Mouse (Mus musculus): ENCODE measurements at regions not wholly inside any gene's neighbourhood (a gene's known extent, or its start where the extent isn't known, plus 50 kb on each side); places are given as distances from the start of the nearest gene placed in this dataset.

DNA sequence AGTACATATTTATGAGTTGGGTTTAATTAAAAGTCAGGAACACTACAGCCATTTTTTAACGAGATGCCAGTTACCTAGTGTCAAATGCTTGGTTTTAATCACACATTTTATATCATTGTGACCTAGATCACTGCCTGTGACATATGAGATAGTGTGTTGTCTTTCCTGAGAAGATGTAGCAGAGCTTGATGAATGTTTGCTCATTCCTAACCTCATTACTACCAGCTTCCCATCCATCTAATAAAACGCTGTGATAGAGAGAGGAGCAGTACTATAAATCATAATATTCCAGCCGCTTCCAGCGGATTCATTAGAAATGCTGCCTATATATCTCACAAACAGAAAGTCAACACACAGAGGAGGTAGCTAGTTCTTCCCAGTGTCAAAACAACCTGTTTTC, 163.6 kb downstream of the Aldoart1 start:
- no peak for DNase-seq

DNA sequence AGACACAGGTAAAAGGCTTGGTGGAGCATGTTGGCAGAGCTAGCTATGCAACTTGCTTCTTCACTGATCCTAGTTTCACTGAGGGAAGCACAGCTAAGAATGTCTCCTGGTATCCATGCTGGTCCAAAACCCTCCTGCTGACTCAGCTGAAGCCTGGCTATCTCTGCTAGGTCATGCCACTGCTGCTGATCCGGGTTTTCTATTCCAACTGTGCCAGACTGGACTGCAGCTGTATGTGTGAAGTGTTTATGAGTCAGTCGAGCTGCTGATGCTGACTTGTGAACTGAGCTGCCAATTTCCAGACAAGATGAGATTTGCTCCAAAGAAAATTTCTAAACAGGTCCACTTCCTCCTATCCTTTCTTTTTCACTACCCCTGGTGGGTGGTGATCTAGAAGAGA, 178.4 kb downstream of the Aldoart1 start:
- DNase-seq: no peak

DNA sequence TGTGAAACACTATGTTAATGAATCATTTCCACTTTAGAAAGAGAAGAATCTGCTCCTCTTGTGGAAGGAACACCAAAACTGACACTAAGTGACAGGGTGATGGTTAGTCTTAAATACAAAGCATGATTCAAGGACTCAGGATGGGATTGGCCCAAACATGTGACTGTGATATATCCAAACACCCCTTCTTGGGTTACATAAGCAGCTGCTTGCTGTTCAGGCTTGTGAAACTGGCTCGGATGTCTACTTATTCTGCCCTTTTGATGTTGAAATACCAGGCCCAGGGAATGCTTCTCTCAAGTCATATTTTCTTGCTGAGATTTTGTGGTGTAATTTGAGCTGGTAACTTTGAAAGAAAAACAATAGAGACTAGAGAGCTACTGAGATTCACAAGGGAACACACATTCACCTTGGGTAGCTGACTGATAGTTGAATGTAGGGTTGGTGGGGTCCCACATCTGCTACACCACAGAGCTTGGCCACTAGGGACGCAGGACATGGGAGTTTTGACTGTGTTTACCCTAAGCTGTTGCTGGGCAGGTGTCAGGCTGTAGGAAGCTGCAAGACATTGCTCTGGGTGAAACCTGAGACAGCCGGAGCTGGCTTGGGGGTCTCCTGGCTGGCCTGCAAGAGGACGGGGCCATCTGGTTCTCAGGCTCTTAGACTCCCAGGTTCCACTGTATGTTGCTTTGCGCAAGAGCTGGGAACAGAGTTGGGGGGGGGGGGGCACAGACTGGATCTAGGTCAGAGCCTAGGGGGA, 180.6 kb downstream of the Aldoart1 start:
- no peak for DNase-seq

DNA sequence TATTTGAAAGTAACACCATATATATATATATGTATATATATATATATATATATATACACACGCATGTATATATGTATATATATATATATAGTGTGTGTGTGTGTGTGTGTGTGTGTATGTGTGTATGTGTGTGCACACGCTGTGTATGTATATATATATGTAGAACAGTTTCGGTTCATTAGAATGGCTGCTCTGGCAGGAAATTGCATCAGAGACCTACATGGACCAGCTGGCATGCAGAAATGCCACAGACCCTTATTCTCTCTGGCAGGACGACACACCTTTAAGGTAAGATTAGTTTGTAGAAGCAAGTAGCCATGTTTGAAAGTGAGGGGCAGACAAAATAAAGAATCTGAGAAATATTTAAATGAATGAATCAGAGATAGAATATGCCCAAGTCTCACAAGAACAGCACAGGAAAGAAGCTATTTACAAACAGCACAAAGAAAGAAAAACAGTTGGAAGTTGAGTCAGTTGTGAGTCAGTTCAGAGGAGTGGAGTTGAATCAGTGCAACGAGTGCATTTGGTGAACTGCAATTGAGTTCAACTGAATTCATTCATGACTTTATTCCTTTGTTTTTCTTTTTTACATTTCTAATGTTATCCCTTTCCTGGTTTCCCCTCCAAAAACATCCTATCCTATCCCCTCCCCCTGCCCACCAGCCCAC, 182.5 kb downstream of the Aldoart1 start:
- DNase-seq: no peak

DNA sequence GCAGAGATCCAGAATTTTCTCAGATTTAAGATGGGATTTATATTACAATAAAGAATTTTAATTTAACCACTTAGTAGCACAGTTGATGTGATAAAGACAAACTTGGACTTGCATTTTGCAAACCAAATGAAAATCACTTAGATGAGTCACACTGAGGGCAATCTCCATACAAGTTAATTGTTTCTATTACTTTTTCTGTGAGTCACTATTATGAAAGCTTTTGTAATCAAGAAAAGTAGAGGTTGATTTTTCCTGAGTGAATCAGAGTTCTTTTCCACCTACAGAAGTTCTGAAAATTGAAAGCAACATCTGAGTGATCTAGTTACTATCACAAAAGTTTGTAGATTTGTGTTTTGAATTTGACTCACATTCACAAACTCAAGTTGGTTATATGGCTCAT, 188.1 kb downstream of the Aldoart1 start:
- DNase-seq: no peak

DNA sequence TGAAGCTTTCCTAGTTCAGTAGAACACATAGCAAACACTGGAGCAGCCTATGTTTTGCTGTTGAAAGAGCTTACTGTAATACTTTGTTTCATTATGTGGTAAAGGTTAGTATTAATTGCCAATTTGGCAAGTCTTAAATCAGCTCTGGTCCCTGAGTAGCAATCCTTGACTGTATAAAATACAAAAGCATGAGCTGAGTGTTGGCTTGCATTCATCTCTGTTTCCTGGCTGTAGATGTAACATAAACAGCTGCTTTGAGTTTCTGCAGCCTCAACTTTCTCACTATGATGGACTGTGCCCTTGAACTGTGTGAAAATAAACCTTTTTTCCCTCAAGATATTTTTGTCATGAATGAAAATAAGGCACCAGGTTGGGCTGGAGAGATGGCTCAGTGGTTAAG, 190.0 kb downstream of the Aldoart1 start:
- no peak for DNase-seq

DNA sequence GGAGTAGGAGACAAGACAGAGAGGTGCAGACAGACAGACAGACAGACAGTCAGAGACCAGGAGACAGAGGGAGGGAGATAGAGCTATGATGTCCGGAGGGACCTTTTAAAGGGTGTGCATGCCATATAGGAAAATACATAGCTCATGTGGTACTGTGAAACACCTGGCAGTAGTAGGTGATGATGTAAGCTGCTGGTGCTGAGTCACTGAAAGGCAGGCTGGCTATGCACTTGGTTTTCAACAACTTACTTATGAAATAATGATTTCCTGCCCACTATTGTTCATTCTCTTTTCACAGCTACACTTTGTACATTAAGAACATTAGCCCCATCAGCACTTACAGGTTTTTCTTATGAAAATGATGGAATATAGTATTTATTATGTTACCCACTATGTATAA, 196.2 kb downstream of the Aldoart1 start:
- DNase-seq: no peak

DNA sequence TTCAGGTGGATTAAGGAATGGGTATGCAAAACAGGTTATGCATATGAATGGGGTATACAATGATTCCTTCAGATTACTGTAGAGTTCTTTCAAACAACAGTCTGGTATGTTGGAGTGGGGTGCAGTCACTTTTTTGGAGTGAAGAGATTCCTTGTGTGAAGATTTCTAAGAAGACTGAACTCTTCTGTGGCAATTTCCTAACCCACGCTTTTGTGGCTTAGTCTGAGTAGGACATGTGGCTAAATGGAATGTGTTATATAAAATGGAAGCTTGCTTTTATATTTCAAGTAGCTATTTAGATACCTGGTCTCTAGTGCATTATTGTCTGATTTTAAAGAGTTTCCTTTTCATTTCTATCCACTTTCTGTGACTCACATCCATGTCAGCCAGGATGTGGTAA, 205.3 kb downstream of the Aldoart1 start:
- DNase-seq: peak; percentile 5

DNA sequence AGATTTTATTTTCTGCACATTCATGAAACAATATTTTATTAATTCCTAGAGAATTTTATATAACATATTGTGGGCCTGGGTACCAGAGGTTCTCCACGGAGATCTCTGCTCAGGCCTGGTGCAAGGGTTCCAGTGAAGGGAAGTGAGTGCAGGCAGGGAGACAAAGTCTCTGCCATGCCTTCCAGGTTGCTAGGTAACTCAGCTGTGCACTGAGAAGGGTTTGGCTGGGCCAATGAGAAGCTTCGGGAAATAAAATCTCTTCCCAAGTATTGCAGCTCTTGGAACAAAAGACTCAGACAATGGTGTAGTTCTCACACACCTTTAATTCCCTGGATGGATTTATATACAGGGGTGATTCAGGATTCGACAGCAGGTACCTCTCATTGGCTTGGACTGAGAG, 223.0 kb downstream of the Aldoart1 start:
- no peak for DNase-seq

DNA sequence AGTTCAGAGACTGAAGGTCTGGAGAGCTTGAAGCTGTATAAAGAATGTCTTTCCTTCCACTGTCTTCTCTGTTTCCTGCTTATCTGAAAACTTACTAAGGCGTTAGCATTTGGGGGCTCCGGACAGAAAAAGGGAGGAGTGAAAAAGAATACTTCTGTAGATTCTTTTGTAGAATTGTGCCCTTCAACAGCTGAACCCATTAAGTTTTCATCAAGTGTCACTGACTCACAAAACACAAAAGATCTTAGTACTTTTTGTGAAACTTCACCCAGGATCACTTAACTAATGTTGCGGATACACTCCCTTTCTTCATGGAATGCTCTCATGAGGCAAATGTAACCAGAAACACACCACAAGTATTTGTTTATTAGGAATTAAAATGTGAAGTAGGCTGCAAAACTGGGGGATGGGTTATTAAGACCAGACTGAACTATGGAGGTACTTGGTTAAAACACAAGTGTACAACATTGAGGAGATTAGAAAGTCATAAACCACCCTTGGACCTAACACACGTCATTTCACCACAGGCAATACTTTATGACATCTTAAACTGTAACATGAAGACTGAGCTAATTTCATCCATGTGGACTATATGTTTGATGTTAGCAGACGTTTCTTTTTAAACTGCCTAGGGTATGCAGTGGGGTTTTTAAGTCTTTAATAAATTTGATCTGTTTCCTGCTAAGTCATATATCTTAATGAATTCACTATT, 225.1 kb downstream of the Aldoart1 start:
- no peak for DNase-seq

DNA sequence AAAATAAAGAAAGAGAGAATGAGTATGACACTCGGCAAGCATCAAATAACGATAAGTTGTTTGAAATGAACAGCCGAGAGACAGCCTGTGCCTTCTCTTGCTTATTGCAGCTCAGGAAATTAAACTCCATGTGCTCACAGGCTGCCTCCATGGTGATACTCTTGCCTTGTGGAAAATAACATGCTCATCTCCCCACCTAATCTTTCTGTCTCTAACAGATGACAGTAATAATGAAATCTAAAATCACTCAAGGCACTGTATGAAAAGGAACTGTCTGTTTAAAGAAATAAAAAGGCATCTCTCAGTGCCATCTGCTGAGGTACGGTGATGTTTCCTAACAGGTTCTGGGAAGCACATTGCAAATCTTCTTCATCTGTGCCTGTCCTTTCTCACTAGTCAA, 247.3 kb downstream of the Aldoart1 start:
- DNase-seq: no peak

DNA sequence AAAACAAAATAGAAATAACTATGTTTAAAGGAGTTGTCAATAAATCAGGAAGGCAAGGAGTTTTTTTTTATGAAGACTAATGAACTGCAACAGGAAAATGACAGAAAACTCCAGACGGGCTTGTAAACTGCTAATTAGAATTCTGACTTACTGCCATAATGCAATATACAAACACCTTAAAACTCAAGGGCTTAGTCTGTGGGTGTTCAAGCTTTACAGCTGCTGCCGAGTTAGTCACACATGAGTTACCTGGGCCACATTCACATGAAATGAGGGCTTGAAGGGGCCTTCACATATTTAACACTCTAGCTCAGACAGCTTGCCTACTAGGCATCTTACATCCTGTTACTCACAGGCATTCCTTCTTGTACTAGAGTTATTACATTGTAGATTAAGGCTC, 256.9 kb downstream of the Aldoart1 start:
- no peak for DNase-seq

DNA sequence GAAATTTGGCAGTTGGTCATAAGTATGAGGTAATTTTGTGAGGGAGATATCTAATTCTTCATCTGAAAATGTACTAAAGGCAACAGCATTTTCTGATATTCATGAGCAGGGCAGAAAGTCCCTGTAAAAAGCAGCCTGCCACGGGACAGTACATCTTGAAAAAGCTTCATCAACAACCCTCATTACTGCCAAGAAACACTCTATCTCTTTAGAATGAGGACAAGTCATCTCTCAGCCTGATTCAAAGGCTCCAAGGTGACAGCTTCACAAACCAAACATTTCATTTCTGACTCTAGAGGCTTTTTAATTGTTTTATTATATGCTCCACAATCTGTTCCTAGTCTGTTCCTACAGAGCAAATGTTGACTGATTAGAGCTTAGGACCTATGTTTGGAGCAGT, 260.3 kb downstream of the Aldoart1 start:
- no peak for DNase-seq

DNA sequence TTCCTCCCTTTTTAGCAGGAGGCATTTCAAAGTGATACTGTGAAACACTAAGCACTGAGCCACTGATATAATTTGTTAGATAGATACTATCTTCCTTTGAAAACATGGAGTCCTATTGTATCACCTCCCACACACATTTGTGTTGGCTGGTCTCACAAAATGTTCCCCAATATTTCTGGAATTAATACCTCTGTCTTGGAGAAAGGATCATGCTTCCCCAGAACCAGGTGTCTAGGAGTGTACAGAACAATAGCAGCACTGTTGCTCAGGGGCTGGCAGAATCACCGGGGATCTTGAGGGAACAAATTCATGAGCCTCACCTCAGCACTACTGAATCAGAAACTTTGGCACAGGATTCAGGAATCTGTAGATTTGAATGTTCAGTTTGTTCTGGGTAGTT, 277.5 kb downstream of the Aldoart1 start:
- no peak for DNase-seq

DNA sequence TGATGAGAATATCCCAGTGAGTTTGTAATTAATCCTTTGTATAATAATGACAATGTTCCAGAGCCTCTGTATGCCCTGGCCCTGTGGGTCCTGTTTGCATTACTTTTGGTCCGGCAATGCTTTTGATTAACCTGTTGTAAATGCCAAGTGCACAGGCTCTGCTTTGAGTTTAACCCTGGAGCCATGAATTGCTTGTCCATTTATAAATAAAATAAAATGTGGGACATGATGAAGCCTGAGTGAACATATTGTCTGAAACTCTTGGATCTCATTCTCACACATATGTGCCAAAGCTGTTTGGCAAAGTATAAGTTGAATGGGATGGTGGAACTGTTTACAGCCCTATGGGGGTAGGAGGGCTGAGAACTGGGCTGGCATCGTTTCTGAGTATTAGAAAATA, 280.5 kb downstream of the Aldoart1 start:
- DNase-seq: no peak

DNA sequence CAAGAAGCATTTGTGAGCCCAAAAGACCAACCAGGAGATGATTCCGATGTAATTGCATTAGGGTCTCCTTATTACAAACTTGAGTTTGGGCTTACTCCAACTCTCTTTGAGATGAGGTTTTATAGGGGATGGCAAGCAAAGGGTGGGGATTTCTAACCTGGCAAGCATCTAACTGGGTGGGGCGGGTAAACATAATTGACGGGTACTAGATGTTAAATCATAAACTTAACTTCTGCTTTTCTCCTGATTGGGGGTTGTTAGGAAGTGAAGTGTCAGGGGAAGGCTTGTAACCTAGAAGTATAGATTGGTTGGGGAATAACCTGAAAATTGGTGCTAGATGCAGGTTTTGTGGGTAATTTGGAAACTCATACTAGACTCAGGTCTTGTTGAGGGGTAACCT, 287.2 kb downstream of the Aldoart1 start:
- DNase-seq: no peak

DNA sequence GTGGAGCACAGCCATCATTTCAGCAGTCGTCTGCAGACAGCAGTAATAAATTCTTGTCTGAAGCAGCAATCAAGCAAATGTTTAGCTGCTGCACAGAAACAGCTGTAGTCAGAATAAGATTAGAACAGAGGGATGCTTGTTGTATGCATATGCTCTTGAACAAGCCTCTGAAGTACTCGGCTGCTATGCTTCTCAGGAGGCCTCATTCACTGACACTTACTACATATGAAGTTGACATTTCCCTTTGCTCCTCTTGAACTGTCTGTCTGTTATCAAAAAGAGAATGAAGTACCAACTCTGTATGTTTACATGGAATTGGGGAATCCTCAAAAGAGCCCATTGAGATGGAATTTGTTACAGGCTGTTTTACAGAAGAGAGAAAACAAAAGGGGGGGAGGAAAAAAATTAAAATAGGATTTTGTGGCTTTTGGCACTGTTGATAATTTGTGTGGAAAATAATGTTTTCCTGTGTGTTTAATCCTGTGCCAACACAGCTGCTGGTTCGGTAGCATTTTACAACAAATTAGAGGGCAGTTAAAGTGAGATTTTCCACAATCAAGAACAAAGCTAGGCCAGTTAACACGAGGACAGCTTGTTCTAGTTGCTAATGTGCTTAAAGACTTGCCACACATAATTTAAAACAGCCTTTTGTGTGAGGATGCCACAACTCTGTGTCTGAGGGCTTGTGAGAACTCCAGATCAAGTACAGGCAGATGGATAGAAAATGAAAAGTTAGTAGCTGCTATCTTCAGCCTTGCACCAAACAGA, 289.3 kb downstream of the Aldoart1 start:
- no peak for DNase-seq

DNA sequence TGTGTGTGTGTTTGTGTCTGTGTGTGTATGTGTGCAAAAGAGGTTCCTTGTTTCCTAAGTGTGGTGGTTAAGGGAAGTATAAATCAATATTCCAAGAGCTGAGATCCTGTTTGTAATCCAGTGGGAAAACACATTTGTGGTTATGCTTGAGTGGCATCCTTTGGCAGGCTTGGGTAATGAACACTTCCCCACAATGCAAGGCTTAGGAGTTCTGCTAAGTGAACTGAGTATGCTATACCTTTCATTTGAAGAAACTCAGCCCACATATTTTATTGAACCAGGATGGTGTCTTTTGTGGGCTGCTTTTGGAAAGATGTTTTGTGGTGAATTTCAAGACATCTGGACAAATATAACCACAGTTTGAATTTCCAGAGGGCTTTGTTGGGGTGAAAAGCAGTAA, 298.2 kb downstream of the Aldoart1 start:
- DNase-seq: no peak

DNA sequence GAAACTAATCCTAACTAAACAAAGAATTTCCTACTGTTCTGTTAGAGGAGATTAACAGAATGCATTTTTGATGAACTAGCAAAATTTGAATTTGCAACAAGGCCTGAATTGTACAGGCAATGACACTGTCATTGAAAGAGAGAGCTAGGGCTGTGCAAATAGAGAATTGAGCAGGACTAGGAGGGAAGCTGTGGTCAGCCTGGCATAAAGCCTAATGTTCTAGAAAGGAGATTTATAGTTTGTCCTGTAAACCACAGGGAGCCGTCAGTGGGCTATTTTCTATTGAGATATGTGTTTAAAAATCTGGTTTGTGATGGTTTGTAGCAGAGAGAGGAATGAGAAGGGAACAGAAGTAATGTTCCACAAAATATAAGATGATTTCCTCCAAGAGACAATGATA, 317.9 kb downstream of the Aldoart1 start:
- no peak for DNase-seq

DNA sequence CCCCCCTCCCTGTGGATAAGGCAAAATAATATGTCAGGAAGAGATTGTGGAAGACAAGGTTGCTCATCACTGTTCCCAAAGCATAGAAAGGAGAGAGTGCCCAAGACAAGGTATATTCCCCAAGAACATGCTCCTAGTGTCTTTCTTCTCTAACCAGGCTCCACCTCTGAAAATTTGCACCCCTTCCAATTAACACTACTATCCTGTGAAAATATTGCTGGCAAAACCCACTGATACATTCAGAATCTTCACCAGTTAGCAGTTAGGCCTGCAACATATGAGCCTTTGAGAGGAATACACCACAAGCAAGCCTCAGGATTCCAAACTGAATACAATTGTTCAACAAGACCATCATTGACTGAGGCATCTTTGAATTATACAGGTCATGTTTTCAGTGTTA, 323.9 kb upstream of the Tle1 start:
- DNase-seq: no peak

DNA sequence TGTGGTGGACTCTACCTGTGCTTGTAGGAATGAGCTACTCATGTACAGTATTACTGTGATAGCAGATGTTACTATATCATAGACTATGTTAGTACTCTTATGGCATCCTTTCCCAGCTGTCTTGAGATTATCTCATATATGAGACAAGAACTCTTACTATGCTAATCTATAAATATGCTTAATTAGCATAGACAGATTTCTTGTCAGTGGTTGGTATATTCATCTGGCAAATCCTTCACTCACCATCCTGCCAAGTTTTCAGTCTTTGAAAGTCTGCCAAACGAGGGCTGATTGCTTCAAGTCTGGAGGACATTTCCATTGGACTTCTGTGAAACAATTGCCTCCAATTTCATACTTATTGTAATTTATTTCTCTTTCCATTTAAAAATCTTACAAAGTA, 323.4 kb upstream of the Tle1 start:
- peak; percentile 49 for DNase-seq

DNA sequence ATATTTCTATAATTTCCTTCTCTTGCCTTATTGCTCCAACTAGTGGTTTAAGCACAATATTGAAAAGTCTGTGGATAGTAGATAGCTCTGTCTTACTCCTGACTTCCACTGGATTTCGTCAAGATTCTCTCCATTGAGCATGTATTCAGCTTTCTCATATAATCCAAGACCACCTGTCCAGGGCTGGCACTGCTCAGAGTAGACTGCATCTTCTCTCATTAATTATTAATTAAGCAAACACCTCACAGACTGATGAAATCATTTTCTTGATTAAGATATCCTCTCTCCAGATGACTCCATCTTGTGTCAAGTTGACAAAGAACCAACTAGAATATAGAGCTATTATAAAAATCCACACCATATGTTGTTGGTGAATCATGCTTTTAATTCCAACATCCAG, 310.5 kb upstream of the Tle1 start:
- DNase-seq: no peak

DNA sequence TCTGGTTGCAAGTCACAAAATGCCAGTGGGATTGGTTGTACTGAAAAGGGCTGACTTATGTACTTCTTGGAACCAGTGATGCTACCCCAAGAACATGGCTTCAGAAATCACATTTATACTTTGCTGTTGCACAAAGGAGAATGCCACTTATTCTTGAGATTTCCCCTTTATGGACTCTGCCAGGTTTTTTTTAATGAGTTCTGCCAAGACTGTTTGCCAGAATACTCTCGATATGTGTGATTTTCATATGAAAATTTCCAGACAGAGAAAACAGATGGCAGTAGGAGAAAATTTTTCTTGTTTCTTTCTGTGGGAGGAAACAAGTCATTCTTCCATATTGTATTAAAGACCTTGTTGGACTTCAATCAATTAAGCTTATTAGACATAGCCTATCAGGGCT, 281.0 kb upstream of the Tle1 start:
- no peak for DNase-seq

DNA sequence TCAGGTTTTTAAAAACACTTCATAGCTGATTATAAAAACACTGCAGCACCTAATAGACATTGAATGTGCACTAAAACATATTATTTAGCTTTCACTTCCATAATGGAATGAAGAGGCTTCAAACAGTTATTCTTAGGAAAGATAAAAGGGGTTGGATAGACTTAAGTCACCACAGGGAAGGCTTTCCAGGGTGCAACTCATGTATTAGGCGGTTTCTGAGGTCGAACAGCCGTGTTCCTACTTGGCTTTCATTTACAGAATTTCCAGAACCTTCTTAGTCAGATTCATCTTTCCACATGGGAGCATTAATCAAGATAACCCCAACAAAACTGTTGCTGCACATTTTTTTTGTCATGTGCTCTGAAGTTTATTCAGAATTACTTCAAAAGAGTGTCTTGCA, 279.8 kb upstream of the Tle1 start:
- DNase-seq: no peak

Data from right cerebral cortex, adult 18-20 months (tissue).